Mouse (Mus musculus): ENCODE measurements around the gene Ralgps2. TPM values are rescaled to one million over a fixed set of nuclear protein-coding genes. Genes with fewer than 3 reads are reported as not detected.

The Ralgps2 gene
- polyA plus RNA-seq, 1 experiment from 2014 or later, result 59.3 TPM

DNA sequence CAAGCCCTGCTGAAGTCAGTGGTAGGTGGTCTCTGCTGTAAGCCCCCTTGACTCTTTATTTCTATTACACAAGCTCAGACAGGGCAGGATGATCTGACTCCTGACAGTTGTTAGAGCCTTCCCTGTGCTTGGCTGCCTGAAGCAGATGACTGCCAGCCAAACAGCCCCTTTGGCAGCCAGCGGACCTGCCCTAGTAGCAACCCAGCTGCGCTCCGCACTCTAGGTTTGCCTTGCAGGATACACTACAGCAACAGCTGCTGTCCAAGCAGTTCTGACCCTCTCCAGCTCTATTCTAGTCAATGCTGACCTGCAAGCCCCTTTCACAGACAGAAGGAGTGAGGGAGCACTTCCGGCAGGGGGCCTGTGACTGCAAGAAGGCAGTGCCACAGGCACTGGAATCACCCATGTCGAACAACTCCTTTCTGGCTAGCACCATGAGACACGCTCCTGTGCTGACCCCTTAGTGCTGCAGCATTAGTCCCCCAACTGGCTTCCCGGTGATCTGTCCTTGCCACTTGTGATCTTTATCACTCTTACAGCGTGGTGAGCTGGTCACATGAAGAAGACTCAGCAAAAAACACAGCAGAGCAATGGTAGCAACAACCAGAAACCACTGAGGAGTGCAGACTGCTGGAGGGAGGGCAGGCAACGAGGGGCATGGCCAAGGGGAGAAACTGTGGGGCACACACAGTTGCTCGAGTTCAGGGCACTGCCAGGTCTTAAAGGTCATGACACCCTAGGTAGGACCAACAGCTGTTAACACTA, 8.1 kb downstream of the Ralgps2 start:
- Histone ChIP-seq H3K4me3 (ENCODE audit: low read length) (no peak overlapping the region), H3K9ac (replicated peaks; ENCODE audit: low read length) (no peak overlapping the region), H3K4me1 (ENCODE audit: insufficient read depth, low read length) (0 out of 2 replicates have a peak, but pooled peaks cover 5% of the 10 kb centered on the region), H3K9me3 (ENCODE audit: low read length) (no peaks in the 10 kb centered on the region), H3K27me3 (ENCODE audit: insufficient read depth, low read length) (no peaks in the 10 kb centered on the region), H3K4me2 (replicated peaks; ENCODE audit: low read depth, low read length) (no peak overlapping the region), H3K27ac (ENCODE audit: low read length) (no peak overlapping the region), H3K36me3 (ENCODE audit: insufficient read depth, low read length) (no peaks in the 10 kb centered on the region)
- no peak for ATAC-seq (ENCODE audit: low FRiP score, low TSS enrichment)
- 64% methylated on average over 10 of the region's 10 CpGs for WGBS

DNA sequence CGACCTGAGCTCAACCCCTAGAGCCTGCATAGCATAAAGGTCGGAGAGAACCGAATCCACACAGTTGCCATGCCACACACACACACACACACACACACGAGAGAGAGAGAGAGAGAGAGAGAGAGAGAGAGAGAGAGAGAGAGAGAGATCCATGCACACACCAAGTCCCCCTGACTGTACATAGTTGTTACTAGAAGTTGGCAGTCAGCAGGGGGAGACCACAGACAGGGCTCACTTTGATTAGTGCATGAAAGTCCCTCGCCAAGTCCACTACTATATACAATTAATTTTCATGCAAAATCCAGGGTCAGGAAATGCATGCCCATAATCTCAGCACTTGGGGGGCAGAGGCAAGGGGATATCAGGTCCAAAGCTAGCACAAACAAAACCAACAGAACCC, 9.2 kb downstream of the Ralgps2 start:
- Histone ChIP-seq H3K4me3 (ENCODE audit: low read length) (no peak overlapping the region), H3K27me3 (ENCODE audit: insufficient read depth, low read length) (no peaks in the 10 kb centered on the region), H3K4me2 (replicated peaks; ENCODE audit: low read depth, low read length) (no peak overlapping the region), H3K9me3 (ENCODE audit: low read length) (no peaks in the 10 kb centered on the region), H3K4me1 (ENCODE audit: insufficient read depth, low read length) (0 out of 2 replicates have a peak, but pooled peaks cover 5% of the 10 kb centered on the region), H3K36me3 (ENCODE audit: insufficient read depth, low read length) (no peaks in the 10 kb centered on the region), H3K27ac (ENCODE audit: low read length) (no peak overlapping the region), H3K9ac (replicated peaks; ENCODE audit: low read length) (no peak overlapping the region)
- WGBS, result 57% methylated on average over 5 of the region's 5 CpGs
- ATAC-seq (ENCODE audit: low FRiP score, low TSS enrichment), result no peak

DNA sequence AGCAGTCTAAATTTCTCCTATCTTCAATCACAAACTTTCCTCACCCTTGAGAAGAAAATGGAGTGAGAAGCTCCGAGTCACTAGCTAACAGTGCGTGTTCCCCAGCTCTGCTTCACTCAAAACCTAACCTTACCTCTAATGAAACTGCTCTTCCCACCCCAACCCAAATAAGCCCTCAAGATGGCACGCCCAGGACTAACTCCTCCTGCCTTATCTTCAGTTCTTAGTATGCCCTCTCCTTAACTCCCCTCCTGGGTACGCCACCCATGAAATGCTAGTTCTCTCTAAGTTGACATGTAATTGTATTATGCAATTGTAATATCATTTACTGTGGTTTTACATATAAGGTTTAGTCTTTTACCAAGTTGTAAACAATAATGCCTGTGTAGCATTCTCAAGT, 11.2 kb downstream of the Ralgps2 start:
- Histone ChIP-seq H3K27ac (ENCODE audit: low read length) (no peak overlapping the region), H3K4me3 (ENCODE audit: low read length) (no peak overlapping the region), H3K9ac (replicated peaks; ENCODE audit: low read length) (no peak overlapping the region), H3K27me3 (ENCODE audit: insufficient read depth, low read length) (no peaks in the 10 kb centered on the region), H3K4me2 (replicated peaks; ENCODE audit: low read depth, low read length) (no peak overlapping the region), H3K4me1 (ENCODE audit: insufficient read depth, low read length) (0 out of 2 replicates have a peak, but pooled peaks cover 5% of the 10 kb centered on the region), H3K36me3 (ENCODE audit: insufficient read depth, low read length) (no peaks in the 10 kb centered on the region), H3K9me3 (ENCODE audit: low read length) (no peaks in the 10 kb centered on the region)
- WGBS, result 94% methylated on average over 4 of the region's 4 CpGs
- ATAC-seq (ENCODE audit: low FRiP score, low TSS enrichment), result no peak

DNA sequence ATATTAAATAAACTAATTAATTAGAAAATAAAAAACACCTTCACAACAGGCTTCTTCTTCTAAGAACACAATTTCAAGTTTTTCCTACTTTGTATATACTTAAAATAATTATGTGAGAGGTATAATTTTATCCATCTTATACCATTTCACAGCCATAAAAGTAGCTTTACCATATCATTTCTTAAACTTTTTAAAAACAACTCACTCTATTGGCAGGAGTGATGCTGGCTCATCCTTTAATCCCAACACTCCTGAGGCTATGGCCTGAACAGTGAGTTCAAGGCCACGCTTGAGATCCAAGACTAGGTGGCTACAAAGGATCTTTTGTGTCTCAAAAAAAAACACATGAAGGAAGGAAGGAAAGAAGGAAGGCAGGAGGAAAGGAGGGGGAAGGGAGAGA, 15.9 kb downstream of the Ralgps2 start:
- no peak overlapping the region for H3K27ac ChIP-seq (ENCODE audit: low read length)
- H3K4me2 ChIP-seq (replicated peaks; ENCODE audit: low read depth, low read length), result no peak overlapping the region
- H3K9ac ChIP-seq (replicated peaks; ENCODE audit: low read length), result no peak overlapping the region
- WGBS, result 92% methylated on average over 1 of the region's 1 CpGs
- no peaks in the 10 kb centered on the region for H3K9me3 ChIP-seq (ENCODE audit: low read length)
- H3K27me3 ChIP-seq (ENCODE audit: insufficient read depth, low read length), result no peaks in the 10 kb centered on the region
- no peaks in the 10 kb centered on the region for H3K36me3 ChIP-seq (ENCODE audit: insufficient read depth, low read length)
- ATAC-seq (ENCODE audit: low FRiP score, low TSS enrichment), result no peak
- H3K4me3 ChIP-seq (ENCODE audit: low read length), result no peak overlapping the region
- peaks cover 4% of the 10 kb centered on the region; the same call in 1 of the 2 replicates for H3K4me1 ChIP-seq (ENCODE audit: insufficient read depth, low read length)

GRCm38 (mm10) chr1:156922921-156923320, 16.5 kb downstream of the Ralgps2 start:
- peaks cover 4% of the 10 kb centered on the region; the same call in 1 of the 2 replicates for H3K4me1 ChIP-seq (ENCODE audit: insufficient read depth, low read length)
- no peak overlapping the region for H3K4me2 ChIP-seq (replicated peaks; ENCODE audit: low read depth, low read length)
- H3K27me3 ChIP-seq (ENCODE audit: insufficient read depth, low read length), result no peaks in the 10 kb centered on the region
- 77% methylated on average over 6 of the region's 6 CpGs for WGBS
- H3K4me3 ChIP-seq (ENCODE audit: low read length), result no peak overlapping the region
- H3K36me3 ChIP-seq (ENCODE audit: insufficient read depth, low read length), result no peaks in the 10 kb centered on the region
- no peaks in the 10 kb centered on the region for H3K9me3 ChIP-seq (ENCODE audit: low read length)
- no peak overlapping the region for H3K9ac ChIP-seq (replicated peaks; ENCODE audit: low read length)
- H3K27ac ChIP-seq (ENCODE audit: low read length), result no peak overlapping the region
- no peak for ATAC-seq (ENCODE audit: low FRiP score, low TSS enrichment)

GRCm38 (mm10) chr1:156921290-156921994, 18.0 kb downstream of the Ralgps2 start:
- no peaks in the 10 kb centered on the region for H3K9me3 ChIP-seq (ENCODE audit: low read length)
- 69% methylated on average over 12 of the region's 12 CpGs for WGBS
- no peak overlapping the region for H3K9ac ChIP-seq (replicated peaks; ENCODE audit: low read length)
- no peak overlapping the region for H3K4me2 ChIP-seq (replicated peaks; ENCODE audit: low read depth, low read length)
- H3K36me3 ChIP-seq (ENCODE audit: insufficient read depth, low read length), result no peaks in the 10 kb centered on the region
- peaks cover 4% of the 10 kb centered on the region; the same call in 1 of the 2 replicates for H3K4me1 ChIP-seq (ENCODE audit: insufficient read depth, low read length)
- H3K27me3 ChIP-seq (ENCODE audit: insufficient read depth, low read length), result no peaks in the 10 kb centered on the region
- no peak overlapping the region; the same call in 1 of the 2 replicates for H3K27ac ChIP-seq (ENCODE audit: low read length)
- no peak; the same call in 1 of the 2 replicates for ATAC-seq (ENCODE audit: low FRiP score, low TSS enrichment)
- no peak overlapping the region for H3K4me3 ChIP-seq (ENCODE audit: low read length)

DNA sequence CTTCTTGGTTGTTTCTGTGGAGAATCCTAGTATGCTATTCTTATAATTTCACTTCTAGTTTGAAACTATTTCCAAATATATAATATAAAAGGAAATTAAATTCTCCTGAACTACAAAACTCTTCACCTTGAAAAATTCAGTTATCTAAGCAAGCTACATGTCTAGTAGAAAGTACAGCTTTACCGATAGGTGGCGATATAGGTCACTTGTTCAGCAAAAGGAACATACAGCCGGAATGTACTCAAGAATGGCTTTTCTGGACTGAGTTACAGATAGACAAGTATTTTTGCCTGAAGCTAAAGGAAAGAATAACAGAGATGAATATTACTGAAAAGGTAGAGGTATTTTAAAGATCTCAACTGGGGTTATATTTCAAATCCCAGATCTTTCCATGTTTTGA, 22.0 kb downstream of the Ralgps2 start:
- Histone ChIP-seq H3K4me3 (ENCODE audit: low read length) (no peak overlapping the region), H3K4me1 (ENCODE audit: insufficient read depth, low read length) (peaks cover 4% of the 10 kb centered on the region; the same call in 1 of the 2 replicates), H3K27me3 (ENCODE audit: insufficient read depth, low read length) (no peaks in the 10 kb centered on the region), H3K9ac (replicated peaks; ENCODE audit: low read length) (no peak overlapping the region), H3K4me2 (replicated peaks; ENCODE audit: low read depth, low read length) (no peak overlapping the region), H3K9me3 (ENCODE audit: low read length) (no peaks in the 10 kb centered on the region), H3K36me3 (ENCODE audit: insufficient read depth, low read length) (no peaks in the 10 kb centered on the region), H3K27ac (ENCODE audit: low read length) (no peak overlapping the region)
- no peak for ATAC-seq (ENCODE audit: low FRiP score, low TSS enrichment)
- WGBS, result 13% methylated on average over 3 of the region's 3 CpGs

- ATAC-seq (ENCODE audit: low FRiP score, low TSS enrichment), result no peak
- no peak overlapping the region for H3K9ac ChIP-seq (replicated peaks; ENCODE audit: low read length)
- 85% methylated on average over 3 of the region's 3 CpGs for WGBS
- H3K4me3 ChIP-seq (ENCODE audit: low read length), result no peak overlapping the region
- H3K27me3 ChIP-seq (ENCODE audit: insufficient read depth, low read length), result no peaks in the 10 kb centered on the region
- H3K4me2 ChIP-seq (replicated peaks; ENCODE audit: low read depth, low read length), result no peak overlapping the region
- H3K4me1 ChIP-seq (ENCODE audit: insufficient read depth, low read length), result peaks cover 1% of the 10 kb centered on the region; the same call in 1 of the 2 replicates
- H3K36me3 ChIP-seq (ENCODE audit: insufficient read depth, low read length), result no peaks in the 10 kb centered on the region
- no peaks in the 10 kb centered on the region for H3K9me3 ChIP-seq (ENCODE audit: low read length)
- H3K27ac ChIP-seq (ENCODE audit: low read length), result no peak overlapping the region
Measured at GRCm38 (mm10) chr1:156916361-156916760, 23.1 kb downstream of the Ralgps2 start.

DNA sequence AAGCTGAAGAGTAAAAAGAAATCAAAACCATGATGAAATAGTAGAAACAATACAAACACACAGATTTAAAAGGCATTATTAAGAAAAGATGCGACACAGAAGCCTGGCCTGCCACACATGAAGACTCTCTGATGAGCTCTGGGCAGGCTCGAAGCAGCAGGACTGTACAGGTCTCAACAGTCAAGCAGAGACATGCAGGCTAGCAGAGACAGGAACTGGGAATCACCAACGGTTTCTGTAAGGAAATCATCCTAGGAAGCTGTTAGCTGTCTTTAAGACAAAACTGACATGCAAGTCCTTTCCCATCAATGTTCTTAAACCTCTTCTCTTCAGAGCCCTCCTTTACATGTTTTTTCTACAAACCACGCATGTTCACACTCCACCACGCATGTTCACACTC, 24.5 kb downstream of the Ralgps2 start:
- no peak overlapping the region for H3K27ac ChIP-seq (ENCODE audit: low read length)
- no peak for ATAC-seq (ENCODE audit: low FRiP score, low TSS enrichment)
- no peak overlapping the region for H3K9ac ChIP-seq (replicated peaks; ENCODE audit: low read length)
- H3K9me3 ChIP-seq (ENCODE audit: low read length), result no peaks in the 10 kb centered on the region
- WGBS, result 76% methylated on average over 5 of the region's 5 CpGs
- H3K36me3 ChIP-seq (ENCODE audit: insufficient read depth, low read length), result no peaks in the 10 kb centered on the region
- H3K4me2 ChIP-seq (replicated peaks; ENCODE audit: low read depth, low read length), result no peak overlapping the region
- H3K4me3 ChIP-seq (ENCODE audit: low read length), result no peak overlapping the region
- no peaks in the 10 kb centered on the region for H3K4me1 ChIP-seq (ENCODE audit: insufficient read depth, low read length)
- no peaks in the 10 kb centered on the region for H3K27me3 ChIP-seq (ENCODE audit: insufficient read depth, low read length)

GRCm38 (mm10) chr1:156913190-156913589, 26.2 kb downstream of the Ralgps2 start:
- 88% methylated on average over 6 of the region's 6 CpGs for WGBS

More at GRCm38 (mm10) chr1:156913190-156913589, 26.2 kb downstream of the Ralgps2 start:
- Histone ChIP-seq H3K36me3 (ENCODE audit: insufficient read depth, low read length) (no peaks in the 10 kb centered on the region), H3K4me1 (ENCODE audit: insufficient read depth, low read length) (no peaks in the 10 kb centered on the region), H3K4me3 (ENCODE audit: low read length) (no peak overlapping the region), H3K4me2 (replicated peaks; ENCODE audit: low read depth, low read length) (no peak overlapping the region), H3K27me3 (ENCODE audit: insufficient read depth, low read length) (no peaks in the 10 kb centered on the region), H3K27ac (ENCODE audit: low read length) (no peak overlapping the region), H3K9ac (replicated peaks; ENCODE audit: low read length) (no peak overlapping the region), H3K9me3 (ENCODE audit: low read length) (no peaks in the 10 kb centered on the region)
- ATAC-seq (ENCODE audit: low FRiP score, low TSS enrichment), result no peak

All from kidney, embryonic 16.5 days (tissue).